Mouse (Mus musculus) macrophage (primary cell): Measurements from ENCODE around the gene Map4. TPM values are rescaled to one million over a fixed set of nuclear protein-coding genes. Genes with fewer than 3 reads are reported as not detected.

Source experiments
- H3K27ac ChIP-seq: fragments of 350-480 bp; formaldehyde crosslinking; 2 replicates; pipeline ENCODE4 v1.9.0; 2021
- H3K36me3 ChIP-seq: fragments of 350-480 bp; formaldehyde crosslinking; 2 replicates; pipeline ENCODE4 v1.9.0; 2021; ENCODE audit errors: inconsistent target
- H3K4me3 ChIP-seq: fragments of 350-480 bp; formaldehyde crosslinking; 2 replicates; pipeline ENCODE4 v1.9.0; 2021; ENCODE audit errors: inconsistent target
- H3K79me2 ChIP-seq: fragments of 350-480 bp; formaldehyde crosslinking; 2 replicates; pipeline ENCODE4 v1.9.0; 2021; ENCODE audit errors: inconsistent target
- WGBS: methylation state at CpG from one replicate; pipeline ENCODE4 v1.1.7; 2026; ENCODE audit warnings: inconsistent platforms; ENCODE audit not compliant: missing documents; 5-methylcytosine and 5-hydroxymethylcytosine counted together
- polyA plus RNA-seq: library from polyadenylated mRNA; stranded (reverse); fragments of 250-400 nt; gene quantifications from 3 replicates; pipeline ENCODE4 v1.2.4, GENCODE M21; 2018; ENCODE audit warnings: inconsistent platforms

The Map4 gene
- polyA plus RNA-seq, 1 experiment from 2014 or later, result 76.9 TPM

- H3K27ac ChIP-seq, result peak overlapping the region; percentile 47
- peaks cover 37% of the 10 kb centered on the region for H3K79me2 ChIP-seq
- H3K4me3 ChIP-seq, result peak overlapping the region; percentile 41
- 0 out of 2 replicates have a peak, but pooled peaks cover 4% of the 10 kb centered on the region for H3K36me3 ChIP-seq
- WGBS, result 24% methylated on average over 10 of the region's 10 CpGs
Measured at GRCm38 (mm10) chr9:110130896-110131524, 199.8 kb downstream of the Map4 start.

GRCm38 (mm10) chr9:110131525-110132197 lies 200.4 kb downstream of the Map4 start:
- WGBS, result under 1% methylated on average over 61 of the region's 64 CpGs
- H3K36me3 ChIP-seq, result 0 out of 2 replicates have a peak, but pooled peaks cover 8% of the 10 kb centered on the region
- peak overlapping the region; percentile 41 for H3K4me3 ChIP-seq
- H3K27ac ChIP-seq, result peak overlapping the region; percentile 47
- H3K79me2 ChIP-seq, result peaks cover 44% of the 10 kb centered on the region

- peak overlapping the region; percentile 33 for H3K4me3 ChIP-seq
- WGBS, result 1% methylated on average over 31 of the region's 38 CpGs
- 0 out of 2 replicates have a peak, but pooled peaks cover 8% of the 10 kb centered on the region for H3K36me3 ChIP-seq
- H3K27ac ChIP-seq, result no peak overlapping the region
- peaks cover 49% of the 10 kb centered on the region for H3K79me2 ChIP-seq
Measured at GRCm38 (mm10) chr9:110132201-110132605, 200.9 kb downstream of the Map4 start.

GRCm38 (mm10) chr9:110132921-110133320 lies 201.7 kb downstream of the Map4 start:
- 0 out of 2 replicates have a peak, but pooled peaks cover 8% of the 10 kb centered on the region for H3K36me3 ChIP-seq
- H3K4me3 ChIP-seq, result peak overlapping the region; percentile 33
- peaks cover 57% of the 10 kb centered on the region for H3K79me2 ChIP-seq
- WGBS, result 43% methylated on average over 6 of the region's 6 CpGs
- no peak overlapping the region for H3K27ac ChIP-seq

Other genes with a start within 250 kb of the Map4 start
- gene Fbxw18, start 228.8 kb upstream of the Map4 start, polyA plus RNA-seq, result not detected in 3 replicates
- gene Fbxw26, start 185.4 kb upstream of the Map4 start, polyA plus RNA-seq, result not detected in 3 replicates
- not detected in 3 replicates for gene Fbxw27, start 140.8 kb upstream of the Map4 start, polyA plus RNA-seq
- gene Spink8, start 119.2 kb upstream of the Map4 start, polyA plus RNA-seq, result not detected in 3 replicates
- gene Nme6, start 98.7 kb upstream of the Map4 start, polyA plus RNA-seq, result 12.4 to 23.1 TPM (median 13.3 TPM) in 3 replicates
- gene Camp, start 81.8 kb upstream of the Map4 start, polyA plus RNA-seq, result 0.67 to 1.3 TPM in 2 of 3 replicates, not detected in the other
- gene Cdc25a, start 55.9 kb upstream of the Map4 start, polyA plus RNA-seq, result 6.2 to 15.8 TPM (median 6.5 TPM) in 3 replicates
- gene Smarcc1, start 186.2 kb downstream of the Map4 start, polyA plus RNA-seq, result 20.5 to 39.6 TPM (median 35.3 TPM) in 3 replicates
- gene Dhx30, start 186.4 kb downstream of the Map4 start, polyA plus RNA-seq, result 22.5 to 39.0 TPM (median 36.9 TPM) in 3 replicates